Mouse (Mus musculus) midbrain, embryonic 12.5 days (tissue): ENCODE measurements around the gene Lce1k. TPM values are rescaled to one million over a fixed set of nuclear protein-coding genes. Genes with fewer than 3 reads are reported as not detected.
"Not testable (repeated sequence)": the region's sequence is repeated elsewhere in the genome, so short reads cannot be mapped to it uniquely, and the experiment has no call there.

Experiments used
- ATAC-seq: fragments of 200-750 bp; cut with Nextera tagmentation; 2 replicates; pipeline ENCODE4 v1.8.0; 2017; ENCODE audit warnings: low read depth, moderate TSS enrichment, moderate library complexity; ENCODE audit not compliant: low FRiP score
- H3K27ac ChIP-seq: fragments of 300-500 bp; sonication (generic); replicated peaks from 2 replicates; pipeline ENCODE4 v1.5.1; 2016; ENCODE audit warnings: mild to moderate bottlenecking
- H3K27me3 ChIP-seq: fragments of 300-500 bp; sonication (generic); 2 replicates; pipeline ENCODE4 v1.6.1; 2016; ENCODE audit warnings: mild to moderate bottlenecking
- H3K36me3 ChIP-seq: fragments of 300-500 bp; sonication (generic); 2 replicates; pipeline ENCODE4 v1.6.1; 2016
- H3K4me1 ChIP-seq: fragments of 300-500 bp; sonication (generic); 2 replicates; pipeline ENCODE4 v1.6.1; 2016
- H3K4me2 ChIP-seq: fragments of 300-500 bp; sonication (generic); replicated peaks from 2 replicates; pipeline ENCODE4 v1.6.1; 2016; ENCODE audit warnings: mild to moderate bottlenecking, moderate library complexity
- H3K4me3 ChIP-seq: fragments of 300-500 bp; sonication (generic); 2 replicates; pipeline ENCODE4 v1.5.1; 2016; ENCODE audit warnings: mild to moderate bottlenecking
- H3K9ac ChIP-seq: fragments of 300-500 bp; sonication (generic); replicated peaks from 2 replicates; pipeline ENCODE4 v1.6.1; 2016; ENCODE audit warnings: mild to moderate bottlenecking, moderate library complexity
- H3K9me3 ChIP-seq: fragments of 300-500 bp; sonication (generic); 2 replicates; pipeline ENCODE4 v1.6.1; 2016; ENCODE audit warnings: mild to moderate bottlenecking
- WGBS: fragments of 180-500 bp; shearing (Covaris S2); methylation state at CpG from one replicate; pipeline ENCODE4 v1.1.7; 2016; 5-methylcytosine and 5-hydroxymethylcytosine counted together
- polyA plus RNA-seq: library from polyadenylated mRNA; unstranded; fragments of >200 nt; fragmentation: Nextera tagmentation; extraction: Ambion mirVana; gene quantifications from 2 replicates; pipeline ENCODE4 v1.2.1, GENCODE M21; 2016

Lce1k gene
- not detected in 2 replicates for polyA plus RNA-seq

DNA sequence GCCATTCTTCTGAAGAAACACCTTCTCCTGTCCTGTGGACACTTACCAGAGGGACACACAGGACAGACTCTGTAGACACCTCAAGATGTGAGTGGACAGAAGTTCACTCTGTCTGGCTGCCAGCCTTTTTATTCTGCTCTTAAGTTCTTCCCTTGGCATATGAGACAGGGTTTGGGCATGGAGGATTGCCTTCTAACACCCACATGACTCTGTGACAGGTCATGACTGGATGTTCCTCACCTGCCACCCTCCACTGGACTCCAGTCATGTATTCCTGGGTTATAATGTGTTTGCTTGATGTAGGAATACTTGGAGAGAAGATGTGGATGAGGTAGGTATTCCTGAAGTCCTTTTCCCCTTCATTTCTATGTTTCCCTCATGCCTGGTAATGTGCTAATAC lies at the start of gene Lce1k:
Lce1k (minus strand) TSS at position 101 of the 400 bp plus-strand sequence.
- no peaks in the 10 kb centered on the region for H3K27me3 ChIP-seq
- no peak for ATAC-seq

DNA sequence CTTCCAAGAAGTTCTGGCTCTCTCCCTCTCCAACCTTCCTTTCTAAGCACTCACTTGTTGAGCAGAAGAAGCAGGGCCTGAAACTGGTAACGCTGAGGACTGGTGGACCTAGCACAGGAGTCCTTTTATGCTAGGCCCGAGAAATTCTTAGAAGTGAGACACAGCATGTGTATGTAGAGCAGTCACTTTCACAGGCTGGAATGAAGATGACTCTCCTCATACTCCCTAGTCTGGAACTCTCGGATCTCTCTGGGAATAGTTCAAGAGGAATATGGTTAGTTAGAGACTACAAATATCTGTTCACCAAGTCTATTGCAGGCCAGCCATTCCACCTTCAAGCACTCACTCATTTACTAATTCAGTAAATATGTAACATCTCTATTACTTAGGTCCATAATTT lies 43.5 kb upstream of the Lce1k start, which contains the start of gene Lce1l:
Lce1l (minus strand) TSS at position 101 of the 400 bp plus-strand sequence.
- Histone ChIP-seq H3K4me2 (no peak within 1 kb of the TSS), H3K4me1 (no peaks in the 10 kb centered on the region), H3K4me3 (no peak within 1 kb of the TSS), H3K27ac (no peak within 1 kb of the TSS), H3K9ac (no peak within 1 kb of the TSS), H3K27me3 (no peaks in the 10 kb centered on the region), H3K9me3 (no peaks in the 10 kb centered on the region), H3K36me3 (no peaks in the 10 kb centered on the region)
- WGBS = 90% methylated on average over 3 of the region's 3 CpGs
- ATAC-seq = no peak

More for the DNA sequence above, at the start of gene Lce1k:
- H3K27ac ChIP-seq = no peak within 1 kb of the TSS
- H3K9me3 ChIP-seq = no peaks in the 10 kb centered on the region
- no peak within 1 kb of the TSS for H3K4me2 ChIP-seq
- no peaks in the 10 kb centered on the region for H3K4me1 ChIP-seq
- H3K9ac ChIP-seq = no peak within 1 kb of the TSS
- H3K4me3 ChIP-seq = no peak within 1 kb of the TSS
- no peaks in the 10 kb centered on the region for H3K36me3 ChIP-seq

GRCm38 (mm10) chr3:92827108-92827507 lies 19.4 kb upstream of the Lce1k start, which contains the start of gene Kprp:
Gene Kprp (minus strand): TSS chr3:92827247.
- WGBS = 61% methylated on average over 1 of the region's 1 CpGs

GRCm38 (mm10) chr3:92825808-92826207 lies 18.1 kb upstream of the Lce1k start:
- Histone ChIP-seq H3K9me3 (no peaks in the 10 kb centered on the region), H3K4me1 (no peaks in the 10 kb centered on the region), H3K36me3 (no peaks in the 10 kb centered on the region), H3K27ac (no peak overlapping the region), H3K9ac (no peak overlapping the region), H3K27me3 (no peaks in the 10 kb centered on the region), H3K4me3 (no peak overlapping the region), H3K4me2 (no peak overlapping the region)
- WGBS = 36% methylated on average over 1 of the region's 1 CpGs
- no peak for ATAC-seq

More at GRCm38 (mm10) chr3:92827108-92827507, 19.4 kb upstream of the Lce1k start, which contains the start of gene Kprp:
- Histone ChIP-seq H3K27me3 (no peaks in the 10 kb centered on the region), H3K4me3 (no peak within 1 kb of the TSS), H3K9me3 (no peaks in the 10 kb centered on the region), H3K9ac (no peak within 1 kb of the TSS), H3K27ac (no peak within 1 kb of the TSS), H3K4me2 (no peak within 1 kb of the TSS), H3K36me3 (no peaks in the 10 kb centered on the region), H3K4me1 (no peaks in the 10 kb centered on the region)
- no peak for ATAC-seq

DNA sequence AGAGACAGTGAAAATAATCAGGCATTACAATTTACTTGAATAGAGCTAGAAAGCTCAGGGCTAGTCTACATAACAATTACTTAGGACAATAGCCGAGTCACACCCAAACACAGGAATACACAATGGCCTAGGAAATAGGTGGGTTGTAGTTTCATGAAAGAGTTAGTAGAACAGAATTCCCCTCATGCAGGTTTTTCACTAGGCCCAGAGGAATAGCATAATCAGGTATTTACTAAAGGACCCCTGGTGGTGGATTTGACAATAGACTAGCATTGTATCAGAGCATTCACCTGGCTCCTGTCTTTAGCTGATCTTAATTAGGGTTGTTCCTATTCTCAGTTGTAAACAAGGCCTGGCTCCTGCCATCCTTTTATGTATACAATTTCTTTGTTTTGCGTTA lies 8.3 kb upstream of the Lce1k start:
- H3K4me2 ChIP-seq, H3K4me3 ChIP-seq, H3K27me3 ChIP-seq, H3K27ac ChIP-seq, H3K36me3 ChIP-seq, H3K9me3 ChIP-seq, H3K9ac ChIP-seq, H3K4me1 ChIP-seq, ATAC-seq: not testable (repeated sequence)
- 92% methylated on average over 2 of the region's 2 CpGs for WGBS

DNA sequence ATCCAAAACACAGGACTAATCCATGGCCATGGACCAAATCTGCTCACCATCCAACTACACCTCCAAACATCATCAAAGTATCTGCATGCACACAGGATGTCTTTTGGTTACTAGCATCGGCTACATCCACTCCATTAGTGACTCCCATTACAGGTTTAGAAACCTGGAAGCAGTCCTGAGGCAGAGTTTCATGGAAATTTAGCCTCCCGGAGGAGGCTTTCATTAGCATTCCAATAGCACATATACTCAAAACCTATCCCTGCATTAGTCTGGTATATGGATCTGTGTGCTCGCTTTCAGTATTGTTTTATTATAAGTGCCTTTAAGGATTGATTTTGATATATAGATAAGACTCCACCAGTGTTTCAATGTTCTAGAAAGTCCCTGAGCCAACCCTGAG lies 7.9 kb upstream of the Lce1k start:
- H3K4me3 ChIP-seq = no peak overlapping the region
- no peak overlapping the region for H3K4me2 ChIP-seq
- WGBS = 90% methylated on average over 3 of the region's 3 CpGs
- no peaks in the 10 kb centered on the region for H3K9me3 ChIP-seq
- H3K36me3 ChIP-seq = no peaks in the 10 kb centered on the region
- no peak for ATAC-seq
- no peaks in the 10 kb centered on the region for H3K27me3 ChIP-seq
- H3K4me1 ChIP-seq = no peaks in the 10 kb centered on the region
- no peak overlapping the region for H3K9ac ChIP-seq
- H3K27ac ChIP-seq = no peak overlapping the region

GRCm38 (mm10) chr3:92790414-92790813 lies 17.3 kb downstream of the Lce1k start, which contains the start of gene Lce1j:
Gene Lce1j (minus strand): TSS chr3:92790514.
- no peaks in the 10 kb centered on the region for H3K27me3 ChIP-seq
- no peak within 1 kb of the TSS for H3K4me2 ChIP-seq
- no peak within 1 kb of the TSS for H3K4me3 ChIP-seq
- WGBS = 89% methylated on average over 1 of the region's 1 CpGs
- H3K36me3 ChIP-seq = no peaks in the 10 kb centered on the region
- ATAC-seq = no peak
- H3K27ac ChIP-seq = no peak within 1 kb of the TSS
- no peaks in the 10 kb centered on the region for H3K9me3 ChIP-seq
- H3K9ac ChIP-seq = no peak within 1 kb of the TSS
- H3K4me1 ChIP-seq = no peaks in the 10 kb centered on the region

GRCm38 (mm10) chr3:92778799-92779198 lies 28.9 kb downstream of the Lce1k start, which contains the start of gene Lce1i:
Gene Lce1i (minus strand): TSS chr3:92778899.
- 85% methylated on average over 1 of the region's 1 CpGs for WGBS
- Histone ChIP-seq H3K9ac (no peak within 1 kb of the TSS), H3K4me1 (no peaks in the 10 kb centered on the region), H3K9me3 (no peaks in the 10 kb centered on the region), H3K27me3 (no peaks in the 10 kb centered on the region), H3K27ac (no peak within 1 kb of the TSS), H3K4me2 (no peak within 1 kb of the TSS), H3K36me3 (no peaks in the 10 kb centered on the region), H3K4me3 (no peak within 1 kb of the TSS)
- ATAC-seq = no peak

DNA sequence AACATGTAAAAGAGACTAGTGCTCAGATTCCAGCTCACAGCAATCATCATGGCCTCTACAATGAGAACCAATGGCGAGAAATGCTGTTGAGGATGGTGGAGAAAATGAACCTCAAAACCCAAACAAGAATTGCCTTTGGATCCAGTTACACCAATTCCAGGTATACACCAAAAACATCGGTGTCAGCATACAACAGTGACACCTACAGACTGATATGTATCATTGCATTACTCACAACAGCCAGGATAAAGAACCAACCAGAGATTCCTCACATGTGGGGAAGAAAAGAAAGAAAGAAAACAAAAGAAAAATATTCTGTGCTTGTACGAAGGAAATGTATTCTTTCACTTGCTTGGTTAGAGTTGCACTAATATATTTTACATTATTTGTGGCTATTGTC lies 36.1 kb downstream of the Lce1k start:
- Histone ChIP-seq H3K4me1 (no peaks in the 10 kb centered on the region), H3K9ac (no peak overlapping the region), H3K4me2 (no peak overlapping the region), H3K27ac (no peak overlapping the region), H3K4me3 (no peak overlapping the region), H3K27me3 (no peaks in the 10 kb centered on the region), H3K36me3 (no peaks in the 10 kb centered on the region), H3K9me3 (no peaks in the 10 kb centered on the region)
- no peak for ATAC-seq
- 20% methylated on average over 3 of the region's 3 CpGs for WGBS

- Histone ChIP-seq H3K36me3 (no peaks in the 10 kb centered on the region), H3K4me2 (no peak within 1 kb of the TSS), H3K27ac (no peak within 1 kb of the TSS), H3K4me3 (no peak within 1 kb of the TSS), H3K9ac (no peak within 1 kb of the TSS), H3K9me3 (no peaks in the 10 kb centered on the region), H3K27me3 (no peaks in the 10 kb centered on the region), H3K4me1 (no peaks in the 10 kb centered on the region)
- 87% methylated on average over 1 of the region's 1 CpGs for WGBS
- no peak for ATAC-seq
Measured at GRCm38 (mm10) chr3:92764965-92765364, 42.7 kb downstream of the Lce1k start, which contains the start of gene Lce1h. Gene Lce1h (minus strand): TSS chr3:92765065.

Other genes starting within 250 kb of the Lce1k start
- gene Ivl, start 234.2 kb downstream of the Lce1k start, polyA plus RNA-seq = not detected in 2 replicates
- gene Smcp, start 218.9 kb downstream of the Lce1k start, polyA plus RNA-seq = not detected in 2 replicates
- not detected in 2 replicates for gene 2210017I01Rik, start 200.4 kb downstream of the Lce1k start, polyA plus RNA-seq
- not detected in 2 replicates for gene Lce6a, start 186.2 kb downstream of the Lce1k start, polyA plus RNA-seq
- not detected in 2 replicates for gene Lce1a1, start 159.6 kb downstream of the Lce1k start, polyA plus RNA-seq
- gene Lce1b, start 151.0 kb downstream of the Lce1k start, polyA plus RNA-seq = not detected in 2 replicates
- gene Lce1a2, start 137.6 kb downstream of the Lce1k start, polyA plus RNA-seq = not detected in 2 replicates
- gene Lce1c, start 128.6 kb downstream of the Lce1k start, polyA plus RNA-seq = not detected in 2 replicates
- gene Lce1d, start 120.7 kb downstream of the Lce1k start, polyA plus RNA-seq = not detected in 2 replicates
- gene Lce1e, start 98.8 kb downstream of the Lce1k start, polyA plus RNA-seq = not detected in 2 replicates
- gene Lce1f, start 87.5 kb downstream of the Lce1k start, polyA plus RNA-seq = not detected in 2 replicates
- gene Gm38119, start 68.8 kb downstream of the Lce1k start, polyA plus RNA-seq = not detected in 2 replicates
- gene Lce1g, start 55.6 kb downstream of the Lce1k start, polyA plus RNA-seq = not detected in 2 replicates
- not detected in 2 replicates for gene Lce1h, start 42.8 kb downstream of the Lce1k start, polyA plus RNA-seq
- not detected in 2 replicates for gene Lce1i, start 29.0 kb downstream of the Lce1k start, polyA plus RNA-seq
- not detected in 2 replicates for gene Lce1j, start 17.4 kb downstream of the Lce1k start, polyA plus RNA-seq
- not detected in 2 replicates for gene Kprp, start 19.4 kb upstream of the Lce1k start, polyA plus RNA-seq
- not detected in 2 replicates for gene Lce1l, start 43.4 kb upstream of the Lce1k start, polyA plus RNA-seq
- gene 2310050C09Rik, start 62.3 kb upstream of the Lce1k start, polyA plus RNA-seq = not detected in 2 replicates
- not detected in 2 replicates for gene Lce3a, start 118.3 kb upstream of the Lce1k start, polyA plus RNA-seq
- not detected in 2 replicates for gene Lce3b, start 125.1 kb upstream of the Lce1k start, polyA plus RNA-seq
- gene Lce3c, start 136.6 kb upstream of the Lce1k start, polyA plus RNA-seq = not detected in 2 replicates
- not detected in 2 replicates for gene Lce3d, start 149.5 kb upstream of the Lce1k start, polyA plus RNA-seq
- gene Lce3e, start 159.2 kb upstream of the Lce1k start, polyA plus RNA-seq = not detected in 2 replicates
- not detected in 2 replicates for gene Lce3f, start 184.3 kb upstream of the Lce1k start, polyA plus RNA-seq
- 0.34 and 0.56 TPM in 2 replicates for gene Crct1, start 207.8 kb upstream of the Lce1k start, polyA plus RNA-seq
- not detected in 2 replicates for gene Lce1m, start 211.2 kb upstream of the Lce1k start, polyA plus RNA-seq